Comparison of ENCODE assay signal across 12 mouse cellular contexts in the genomic region with DNA sequence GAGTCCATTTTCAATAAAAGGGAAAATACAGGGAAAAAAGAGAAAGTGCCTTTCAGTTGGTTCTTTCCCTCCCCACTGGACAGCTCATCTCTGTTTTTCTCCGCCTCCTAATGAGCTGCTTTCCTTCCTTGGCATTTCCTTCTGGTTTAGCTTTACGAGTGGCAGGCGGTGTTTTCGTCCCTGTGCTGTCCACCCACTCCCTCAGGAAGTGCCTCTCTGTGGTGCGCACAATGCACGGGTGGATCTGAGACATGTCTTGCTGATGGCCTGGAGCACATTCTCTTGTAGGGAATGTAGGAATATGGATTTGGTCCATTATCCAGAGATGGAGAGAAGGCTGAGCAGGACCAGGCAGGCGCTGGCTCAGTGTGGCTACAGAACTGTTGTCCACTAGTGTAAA. TPM values are rescaled to one million over a fixed set of nuclear protein-coding genes. Genes with fewer than 3 reads are reported as not detected.
A peak's percentile ranks its signal among the peaks of the same experiment; 100 is the strongest.
DNase-seq lines count a peak whose midpoint lies in the region; ATAC-seq and TF ChIP-seq lines count a peak whose summit lies in the region.
"Had no signal": no experiment of that assay in that cellular context is flagged by ENCODE, and none has a peak within 500 bp of the region (broad histone marks: within the 10 kb centered on the region; RNA-seq: fewer than 3 reads in every experiment).

No protein-coding gene starts in this region.

- intact Hi-C loops in left cerebral cortex, postnatal 14 days (cut with DNase I), result no loop called here
- intact Hi-C loops in left cerebral cortex, postnatal 4 days (cut with DNase I), result no loop called here

- no peak for DNase-seq in heart, adult 8-10 months (ENCODE audit: low spot score)
- peak; percentile 35 to 45 for DNase-seq in left cerebral cortex, postnatal 14 days (ENCODE audit: low spot score in 2 of 2)
- no peak for DNase-seq in left cerebral cortex, postnatal 4 days
- no peak for DNase-seq in embryonic facial prominence, embryonic 14.5 days (ENCODE audit: low spot score)
- no peak for DNase-seq in urinary bladder, adult 18-20 months (ENCODE audit: low spot score in 2 of 2)
- DNase-seq: liver, postnatal 0 days had no signal

- no peak overlapping the region for H3K9ac ChIP-seq in heart, embryonic 16.5 days (ENCODE audit: low read length)
- no peak overlapping the region for H3K9ac ChIP-seq in embryonic facial prominence, embryonic 14.5 days (ENCODE audit: low read depth, low read length)
- H3K9ac ChIP-seq: liver, postnatal 0 days; midbrain, embryonic 13.5 days; neural tube, embryonic 15.5 days had no signal

- no peak for TF ChIP-seq CTCF in olfactory bulb, adult 2 months (IDR thresholded peaks at IDR 0.05; ENCODE audit: insufficient read depth, low read depth, low read length)

- no peak overlapping the region for H3K4me3 ChIP-seq in heart, embryonic 16.5 days (ENCODE audit: low read length)
- H3K4me3 ChIP-seq in embryonic facial prominence, embryonic 14.5 days (ENCODE audit: low read depth, low read length), result no peak overlapping the region
- no peak overlapping the region for H3K4me3 ChIP-seq in olfactory bulb, adult 2 months (ENCODE audit: insufficient read depth, low read depth, low read length)
- H3K4me3 ChIP-seq: hindbrain, embryonic 10.5 days; midbrain, embryonic 13.5 days; neural tube, embryonic 15.5 days had no signal

- no peaks in the 10 kb centered on the region for H3K9me3 ChIP-seq in heart, embryonic 16.5 days (replicated peaks; ENCODE audit: control insufficient read depth, low read length)
- H3K9me3 ChIP-seq in embryonic facial prominence, embryonic 14.5 days (ENCODE audit: control insufficient read depth, low read length), result no peaks in the 10 kb centered on the region
- H3K9me3 ChIP-seq: hindbrain, embryonic 10.5 days; midbrain, embryonic 13.5 days; neural tube, embryonic 15.5 days had no signal

- 0 out of 2 replicates have a peak overlapping the region, but pooled peaks have one; percentile 27 for H3K27ac ChIP-seq in heart, embryonic 16.5 days (ENCODE audit: low read length)
- H3K27ac ChIP-seq in embryonic facial prominence, embryonic 14.5 days (replicated peaks; ENCODE audit: low read depth, low read length), result no peak overlapping the region
- H3K27ac ChIP-seq in olfactory bulb, adult 2 months (ENCODE audit: insufficient read depth, low read depth, low read length), result peak overlapping the region; percentile 17; the same call in 1 of the 2 replicates
- H3K27ac ChIP-seq: hindbrain, embryonic 10.5 days; midbrain, embryonic 13.5 days; neural tube, embryonic 15.5 days had no signal

- no peak for ATAC-seq in heart, embryonic 16.5 days (replicated peaks; ENCODE audit: extremely low read depth, insufficient read depth, low FRiP score)
- ATAC-seq in embryonic facial prominence, embryonic 14.5 days (ENCODE audit: low read depth), result no peak
- ATAC-seq: CD4-positive, CD25-positive, alpha-beta regulatory T cell, adult 4 months; liver, postnatal 0 days; midbrain, embryonic 13.5 days had no signal

- no peak overlapping the region for H3K4me2 ChIP-seq in heart, embryonic 16.5 days (ENCODE audit: low read depth, low read length)
- peak overlapping the region; percentile 15; the same call in 1 of the 2 replicates for H3K4me2 ChIP-seq in embryonic facial prominence, embryonic 14.5 days (ENCODE audit: low read depth, low read length)
- H3K4me2 ChIP-seq: midbrain, embryonic 13.5 days; neural tube, embryonic 15.5 days had no signal

- no peak for TF ChIP-seq POLR2A in olfactory bulb, adult 2 months (IDR thresholded peaks at IDR 0.05; ENCODE audit: insufficient read depth, low read depth, low read length)

- WGBS in heart, embryonic 16.5 days, result 63% methylated on average over 7 of the region's 7 CpGs
- WGBS in embryonic facial prominence, embryonic 14.5 days, result 38% methylated on average over 7 of the region's 7 CpGs
- WGBS in olfactory bulb, adult 2 months, result 19% methylated on average over 7 of the region's 7 CpGs

- H3K27me3 ChIP-seq in heart, embryonic 16.5 days (ENCODE audit: control insufficient read depth, insufficient read depth, low read length), result no peaks in the 10 kb centered on the region
- no peaks in the 10 kb centered on the region for H3K27me3 ChIP-seq in embryonic facial prominence, embryonic 14.5 days (replicated peaks; ENCODE audit: control insufficient read depth, insufficient read depth, low read length)
- H3K27me3 ChIP-seq: midbrain, embryonic 13.5 days; neural tube, embryonic 15.5 days had no signal

- H3K36me3 ChIP-seq in heart, embryonic 16.5 days (ENCODE audit: control insufficient read depth, insufficient read depth), result no peaks in the 10 kb centered on the region
- H3K36me3 ChIP-seq in embryonic facial prominence, embryonic 14.5 days (ENCODE audit: control insufficient read depth, insufficient read depth, low read length), result no peaks in the 10 kb centered on the region
- H3K36me3 ChIP-seq: hindbrain, embryonic 10.5 days; midbrain, embryonic 13.5 days; neural tube, embryonic 15.5 days had no signal

- H3K4me1 ChIP-seq in heart, embryonic 16.5 days (ENCODE audit: control insufficient read depth, insufficient read depth, low read length), result peaks cover 13% of the 10 kb centered on the region
- H3K4me1 ChIP-seq in embryonic facial prominence, embryonic 14.5 days (ENCODE audit: control insufficient read depth, insufficient read depth, low read length), result peaks cover 13% of the 10 kb centered on the region; the same call in 1 of the 2 replicates
- H3K4me1 ChIP-seq in olfactory bulb, adult 2 months (ENCODE audit: control insufficient read depth, insufficient read depth, low read length), result peaks cover 5% of the 10 kb centered on the region; the same call in 1 of the 2 replicates
- H3K4me1 ChIP-seq: neural tube, embryonic 15.5 days had no signal

RNA-seq across cellular contexts. Expression of gene Adk, which starts 47.0 kb away (rescaled TPM):
- 197 and 222 TPM in 2 replicates for polyA plus RNA-seq in heart, embryonic 16.5 days (2015; fragmentation: Nextera tagmentation; extraction: Ambion mirVana)
- 100 to 1,000 TPM; 233 to 260 (median 250) TPM for total RNA-seq in heart, adult 8-10 months (2022)
- total RNA-seq in left cerebral cortex, postnatal 14 days (2021), result 10 to 100 TPM; 69.5 to 77.7 TPM
- total RNA-seq in left cerebral cortex, postnatal 4 days (2021), result 10 to 100 TPM; 51.6 to 52.3 TPM
- polyA plus RNA-seq in embryonic facial prominence, embryonic 14.5 days (2014; fragmentation: Nextera tagmentation; extraction: Ambion mirVana), result 131 and 133 TPM in 2 replicates
- polyA plus RNA-seq in olfactory bulb, adult 2 months (2012; ENCODE audit: insufficient read depth, insufficient read length, low replicate concordance, missing spikeins), result not detected in 2 replicates

RNA-seq across cellular contexts. Expression of gene Ap3m1, which starts 47.1 kb away (rescaled TPM):
- polyA plus RNA-seq in heart, embryonic 16.5 days (2015; fragmentation: Nextera tagmentation; extraction: Ambion mirVana), result 54.4 and 60.7 TPM in 2 replicates
- total RNA-seq in heart, adult 8-10 months (2022), result 10 to 100 TPM; 50.5 to 59.8 (median 57.0) TPM
- total RNA-seq in left cerebral cortex, postnatal 14 days (2021), result 10 to 100 TPM; 75.4 to 87.2 TPM
- total RNA-seq in left cerebral cortex, postnatal 4 days (2021), result 10 to 100 TPM; 89.5 to 93.0 TPM
- 86.4 and 94.2 TPM in 2 replicates for polyA plus RNA-seq in embryonic facial prominence, embryonic 14.5 days (2014; fragmentation: Nextera tagmentation; extraction: Ambion mirVana)
- not detected in 2 replicates for polyA plus RNA-seq in olfactory bulb, adult 2 months (2012; ENCODE audit: insufficient read depth, insufficient read length, low replicate concordance, missing spikeins)

Comparison
In these comparisons a context has a peak if more than half of its experiments do, and no peak if none do; other contexts are left out.
1. DNase-seq: peak in left cerebral cortex, postnatal 14 days (2 of 2); none in heart, adult 8-10 months (single experiment), left cerebral cortex, postnatal 4 days (single experiment), embryonic facial prominence, embryonic 14.5 days (single experiment) and urinary bladder, adult 18-20 months (0 of 2).